Mouse (Mus musculus): Measurements from ENCODE around the gene AF067063.

DNA sequence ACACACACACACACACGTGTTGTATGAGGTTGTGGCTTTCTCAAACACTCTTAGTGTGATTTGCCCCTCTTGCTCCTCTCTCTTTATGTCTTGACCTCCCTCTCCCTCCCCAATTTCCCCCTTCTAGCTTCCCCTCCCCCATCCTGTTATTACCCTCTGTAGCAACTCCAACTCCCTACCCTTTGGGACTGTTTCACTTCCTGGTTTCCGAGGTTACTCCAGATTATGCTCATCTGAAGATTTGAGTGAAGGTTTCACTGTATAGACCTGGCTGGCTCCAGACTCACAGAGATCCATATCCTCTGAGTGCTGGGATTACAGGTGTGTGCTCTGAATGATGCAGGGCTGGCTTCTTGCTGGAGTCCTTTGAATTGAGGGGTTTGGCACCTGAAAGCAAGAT is 21.1 kb downstream of the AF067063 start:
- no peak for TF ChIP-seq CTCF (IDR thresholded peaks at IDR 0.05)
- TF ChIP-seq EP300 (IDR thresholded peaks at IDR 0.05) = no peak

Measured in lung, postnatal 0 days (tissue).